Mouse (Mus musculus) lung, adult 2 months (tissue): ENCODE measurements around the gene Kpna7.

Source experiments
- CTCF ChIP-seq: fragments of 200-500 bp; IDR thresholded peaks from 2 replicates; pipeline ENCODE4 v1.5.1; 2011; ENCODE audit warnings: mild to moderate bottlenecking, low read length, control low read depth; ENCODE audit not compliant: insufficient read depth
- POLR2A ChIP-seq: fragments of 200-500 bp; IDR thresholded peaks from 2 replicates; pipeline ENCODE4 v1.6.1; 2011; ENCODE audit warnings: low read depth, mild to moderate bottlenecking, control low read depth, low read length, borderline replicate concordance; ENCODE audit errors: extremely low read depth

DNA sequence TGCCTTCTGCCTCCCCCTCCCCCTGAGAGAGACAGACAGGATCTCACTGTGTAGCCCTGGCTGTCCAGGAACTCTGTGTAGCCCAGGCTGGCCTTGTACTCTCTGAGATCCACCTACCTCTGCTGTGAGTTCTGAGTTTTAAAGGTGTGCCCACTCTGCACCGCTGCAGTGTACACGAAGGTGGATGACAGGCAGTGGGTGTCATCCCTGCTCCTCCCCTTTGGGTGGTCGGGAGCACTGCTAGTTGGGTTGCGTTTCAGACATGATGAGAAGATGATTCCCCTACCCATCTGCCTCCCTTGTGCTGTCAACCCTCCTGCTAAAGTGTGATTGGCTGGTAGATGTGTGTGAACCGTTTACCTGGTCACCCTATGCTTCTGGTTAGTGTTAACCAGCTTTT lies 34.6 kb upstream of the Kpna7 start:
- TF ChIP-seq CTCF (no peak), POLR2A (no peak)
